Mouse (Mus musculus): ENCODE measurements around the gene Mrps23.

Gene Mrps23

DNA sequence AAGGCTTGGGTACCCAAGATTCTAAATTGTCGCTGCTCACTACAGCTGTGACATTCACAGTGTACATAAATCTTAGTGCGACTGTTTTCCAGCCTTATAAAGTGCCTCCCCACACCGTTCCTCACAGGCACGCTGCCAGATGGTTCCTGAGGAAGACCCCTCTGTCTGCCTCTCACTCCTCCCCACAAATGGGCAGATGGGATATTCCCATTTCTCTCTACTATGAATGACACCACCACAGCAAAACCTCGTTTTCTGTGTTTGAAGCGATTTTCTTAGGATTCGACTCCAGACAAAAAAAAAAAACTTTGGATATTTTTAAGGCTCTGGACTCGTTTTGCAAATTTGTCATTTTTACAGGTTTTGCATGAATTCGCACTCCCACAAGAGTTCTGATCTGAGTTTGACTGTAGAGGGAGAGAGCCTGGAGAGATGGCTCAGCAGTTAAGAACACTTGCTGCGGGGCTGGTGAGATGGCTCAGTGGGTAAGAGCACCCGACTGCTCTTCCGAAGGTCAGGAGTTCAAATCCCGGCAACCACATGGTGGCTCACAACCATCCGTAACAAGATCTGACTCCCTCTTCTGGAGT lies 41.5 kb downstream of the Mrps23 start:
- no peak for DNase-seq (ENCODE audit: extremely low read depth, low read depth, low spot score)

DNA sequence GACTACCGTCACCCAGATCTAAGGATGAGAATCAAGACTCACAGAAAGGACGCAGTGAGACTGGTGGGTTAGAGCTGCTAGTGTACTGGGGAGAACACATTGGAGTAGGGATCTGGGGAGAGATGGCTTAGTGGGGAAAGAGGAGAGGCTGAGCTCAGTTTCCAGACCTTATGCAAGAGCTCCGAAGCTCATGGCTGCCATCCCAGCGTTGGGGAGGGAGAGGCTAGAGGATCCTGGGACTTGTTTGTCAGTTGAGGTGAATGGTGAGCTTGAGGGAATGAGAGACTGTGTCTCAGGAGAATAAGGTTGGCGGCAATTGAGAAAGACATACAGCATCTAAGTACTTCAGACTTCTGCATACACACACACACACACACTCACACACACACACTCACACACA lies 44.4 kb downstream of the Mrps23 start:
- DNase-seq (ENCODE audit: extremely low read depth, low read depth, low spot score) = no peak

DNA sequence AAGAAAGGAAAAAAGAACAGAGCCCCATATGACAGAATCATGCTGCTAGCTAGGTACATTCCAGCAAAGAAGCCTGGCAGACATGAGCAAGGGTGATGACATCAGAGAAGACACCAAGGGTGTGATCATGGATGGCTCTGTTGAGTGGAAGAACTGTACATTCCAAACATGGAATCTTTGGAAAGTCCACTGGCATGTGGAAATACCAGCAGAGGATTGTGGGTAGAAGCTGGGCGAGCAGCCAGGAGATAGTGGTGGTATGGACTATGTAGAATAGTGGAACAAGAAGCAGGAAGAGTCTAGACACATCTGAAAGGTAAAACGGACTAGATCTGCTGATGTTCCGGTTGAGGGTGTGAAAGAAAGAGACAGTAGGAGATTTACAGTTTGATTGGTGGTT lies 46.4 kb downstream of the Mrps23 start:
- DNase-seq (ENCODE audit: extremely low read depth, low read depth, low spot score) = no peak

DNA sequence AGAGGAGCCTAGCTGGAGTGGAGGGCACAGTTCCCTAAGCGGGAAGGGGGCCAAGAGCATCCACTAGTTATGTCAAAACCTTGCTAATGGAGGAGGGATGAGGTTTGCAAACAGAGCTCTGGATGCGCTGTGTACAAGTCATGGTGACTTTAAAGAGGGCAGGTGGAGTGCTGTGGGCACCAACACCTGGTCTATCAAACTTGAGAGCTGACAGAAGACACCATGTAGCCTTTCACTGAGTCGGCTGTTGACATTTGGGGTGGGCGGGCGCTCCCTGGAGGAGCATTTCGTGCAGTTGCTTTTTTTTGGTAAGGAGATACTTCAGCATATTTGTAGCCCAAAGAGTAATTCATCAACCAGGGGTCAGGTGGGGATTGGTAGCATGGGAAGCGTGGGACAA lies 47.1 kb downstream of the Mrps23 start:
- no peak for DNase-seq (ENCODE audit: extremely low read depth, low read depth, low spot score)

DNA sequence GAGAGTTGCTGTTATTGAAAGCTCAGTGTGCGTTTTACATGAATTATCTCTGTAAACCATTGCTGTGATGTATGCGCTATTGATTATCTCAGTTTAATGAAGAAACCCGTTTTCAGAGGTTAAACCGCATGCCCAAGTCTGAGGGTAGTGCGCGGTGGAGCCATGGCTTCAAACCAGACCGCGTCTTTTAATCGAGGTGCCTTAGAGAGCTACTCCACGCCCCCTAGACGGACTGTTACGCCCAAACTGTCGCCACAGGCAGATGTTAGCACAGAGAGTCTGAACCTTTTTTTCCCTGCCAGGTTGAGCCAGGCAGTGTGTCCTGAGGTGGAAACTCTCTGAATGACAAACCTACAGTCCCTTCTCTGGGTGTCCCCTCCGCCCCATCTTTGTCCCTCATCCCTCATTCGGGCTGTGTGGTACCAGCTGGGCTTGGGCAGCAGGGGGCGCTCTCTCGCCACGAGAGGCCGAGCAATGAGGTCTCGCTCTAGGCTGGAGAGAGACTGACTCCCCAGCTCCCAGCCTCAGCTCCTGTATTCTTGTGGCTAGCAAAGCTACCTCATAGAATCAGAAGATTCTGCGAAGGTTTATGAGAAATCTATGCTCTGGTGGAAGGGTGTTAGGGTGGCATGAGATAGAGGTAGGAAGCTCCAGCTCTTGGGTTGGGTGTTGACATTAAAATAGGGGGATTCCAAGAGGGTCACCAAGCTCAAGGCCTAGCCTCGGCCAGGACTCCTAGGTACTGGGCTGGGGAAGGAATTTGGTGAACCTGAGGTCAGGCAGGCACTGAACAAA lies 48.0 kb downstream of the Mrps23 start:
- no peak for DNase-seq (ENCODE audit: extremely low read depth, low read depth, low spot score)

DNA sequence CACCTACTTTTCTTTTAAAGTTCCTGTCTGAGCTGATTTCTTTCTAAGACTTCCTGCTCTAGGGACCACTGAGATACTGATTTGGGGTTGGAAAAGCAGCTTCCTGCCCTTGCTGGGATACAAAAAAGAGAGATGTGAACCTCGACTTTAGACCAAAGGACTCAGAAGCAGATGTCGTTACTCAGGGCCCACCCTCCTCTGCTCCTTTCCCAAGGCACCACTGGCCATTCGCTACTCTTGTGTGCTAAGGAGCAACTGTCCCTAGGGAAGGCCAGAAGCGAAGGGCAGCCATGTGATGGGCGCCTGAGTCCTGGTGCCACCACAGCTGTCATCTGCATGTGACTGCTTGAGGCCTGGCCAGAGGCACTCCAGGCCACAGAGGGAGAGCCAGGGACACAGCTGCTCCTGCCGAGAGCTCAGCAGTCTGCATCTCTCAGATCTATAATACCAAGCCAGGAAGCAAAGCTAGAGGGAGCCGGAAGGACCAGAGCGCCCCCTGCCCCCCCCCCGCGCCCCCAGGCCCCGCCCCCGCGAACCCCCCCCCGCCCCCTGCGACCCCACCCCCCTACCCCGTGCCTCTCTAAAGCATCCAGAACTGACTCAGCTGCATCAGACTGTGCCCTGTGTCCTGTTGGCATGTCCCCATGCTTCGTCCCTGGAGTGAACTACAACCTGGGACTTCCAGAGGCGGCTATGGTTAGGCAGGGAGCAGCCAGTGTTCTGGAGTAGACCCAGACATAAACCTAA lies 48.8 kb downstream of the Mrps23 start:
- DNase-seq (ENCODE audit: extremely low read depth, low read depth, low spot score) = no peak

DNA sequence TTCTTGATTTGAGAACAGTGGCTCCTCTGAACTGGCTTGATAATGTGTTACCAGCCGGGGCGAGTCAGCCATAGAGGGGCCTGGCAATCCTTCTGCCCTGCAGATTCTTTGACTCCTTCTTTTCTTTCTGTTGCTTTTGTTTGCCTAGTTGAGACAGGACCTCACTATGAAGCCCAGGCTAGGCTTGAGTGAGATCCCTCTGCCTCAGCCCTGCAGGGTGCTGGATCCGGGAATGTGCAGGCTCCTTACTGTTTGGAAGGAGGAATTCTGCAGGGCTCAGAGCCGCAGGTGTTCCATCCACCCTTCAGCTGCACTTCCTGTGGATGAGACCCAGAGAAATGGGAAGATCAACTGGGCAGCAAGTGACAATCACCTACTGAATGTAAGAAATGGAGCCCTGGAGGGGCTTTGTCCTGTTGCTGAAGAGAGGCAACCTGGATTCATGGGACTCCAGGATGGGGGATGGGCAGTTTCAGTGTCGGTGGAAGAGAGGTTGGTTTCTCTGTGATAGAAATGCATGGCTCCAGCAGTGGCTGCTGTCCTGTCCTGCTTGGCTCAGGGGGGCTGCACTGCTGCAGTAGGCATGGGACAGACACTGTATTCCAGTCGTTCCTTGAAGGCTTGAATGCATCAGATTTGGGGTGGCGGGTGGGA lies 49.5 kb downstream of the Mrps23 start:
- DNase-seq (ENCODE audit: extremely low read depth, low read depth, low spot score) = no peak

DNA sequence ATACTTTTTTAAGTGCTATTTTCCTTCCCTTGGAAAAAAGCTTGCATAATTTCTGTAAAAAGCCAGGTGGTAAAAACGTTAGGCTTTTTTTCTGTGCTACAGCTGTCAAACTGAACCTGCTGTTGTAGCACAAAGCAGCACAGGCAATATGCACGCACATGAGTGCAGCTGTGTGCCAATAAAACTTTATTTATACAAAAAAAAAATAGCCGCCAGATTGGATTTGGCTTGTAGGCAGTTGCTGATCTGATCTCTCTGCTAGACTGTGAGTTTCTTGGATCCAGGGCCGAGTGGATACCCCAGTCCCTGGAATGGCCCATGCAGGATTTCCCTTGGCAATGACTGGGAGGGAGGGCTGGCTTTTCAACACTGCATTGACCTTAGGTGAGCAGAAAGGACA lies 53.5 kb downstream of the Mrps23 start:
- DNase-seq (ENCODE audit: extremely low read depth, low read depth, low spot score) = no peak

DNA sequence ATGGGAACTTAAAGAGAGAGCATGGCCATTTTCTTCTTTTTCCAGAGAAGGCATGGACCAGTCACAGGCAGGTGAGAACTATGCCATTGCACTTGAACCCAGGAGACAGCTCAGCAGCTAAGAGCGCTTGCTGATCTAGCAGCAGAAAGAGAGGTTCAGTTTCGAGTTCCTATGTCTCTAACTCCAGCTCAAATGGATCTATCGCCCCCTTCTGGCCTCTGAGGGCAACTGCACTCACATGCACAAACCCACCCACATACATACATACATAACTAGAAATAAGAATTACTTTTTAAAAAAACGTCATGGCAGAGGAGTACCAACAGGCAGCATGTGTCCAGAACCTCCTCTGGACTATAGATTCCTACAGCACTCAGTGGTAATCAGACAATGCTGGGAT lies 54.0 kb downstream of the Mrps23 start:
- no peak for DNase-seq (ENCODE audit: extremely low read depth, low read depth, low spot score)

DNA sequence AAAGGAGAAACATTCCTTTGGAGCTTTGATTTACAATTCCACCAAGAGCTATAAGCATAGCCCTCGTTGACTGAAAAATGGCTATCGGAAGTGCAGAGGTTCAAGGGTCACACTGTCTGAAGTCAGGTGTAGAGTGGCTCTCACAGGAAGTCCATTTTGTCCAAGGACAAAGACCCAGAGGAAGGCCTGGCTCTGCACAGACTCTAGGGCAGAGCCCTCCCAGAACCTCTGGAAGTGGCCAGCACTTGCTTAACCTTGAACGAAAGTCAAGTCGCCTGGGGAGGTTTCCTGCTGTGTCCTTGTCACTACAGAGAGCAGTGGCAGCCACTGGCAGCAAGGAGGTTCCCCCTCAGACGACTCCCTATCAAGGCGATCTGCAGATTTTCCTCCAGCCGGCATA lies 56.3 kb downstream of the Mrps23 start:
- DNase-seq (ENCODE audit: extremely low read depth, low read depth, low spot score) = no peak

All from fat pad, adult 2 months (tissue).